Mouse (Mus musculus) small intestine, adult 2 months (tissue): ENCODE measurements at regions not wholly inside any gene's neighbourhood (a gene's known extent, or its start where the extent isn't known, plus 50 kb on each side); places are given as distances from the start of the nearest gene placed in this dataset.

ENCODE experiments used
- H3K27ac ChIP-seq: fragments of 200-500 bp; 2 replicates; pipeline ENCODE4 v1.5.1; 2012; ENCODE audit warnings: low read depth, low read length, control low read depth, inconsistent platforms; ENCODE audit not compliant: insufficient read depth
- H3K27me3 ChIP-seq: fragments of 200-500 bp; 2 replicates; pipeline ENCODE4 v1.6.1; 2012; ENCODE audit warnings: mild to moderate bottlenecking, moderate library complexity, low read length, inconsistent platforms; ENCODE audit not compliant: control insufficient read depth, insufficient read depth
- H3K36me3 ChIP-seq: fragments of 200-500 bp; 2 replicates; pipeline ENCODE4 v1.6.1; 2012; ENCODE audit warnings: mild to moderate bottlenecking, low read length, control low read depth, inconsistent platforms; ENCODE audit not compliant: control insufficient read depth, insufficient read depth
- H3K4me1 ChIP-seq: fragments of 200-500 bp; 2 replicates; pipeline ENCODE4 v1.6.1; 2012; ENCODE audit warnings: low read length, inconsistent platforms, mixed read lengths; ENCODE audit not compliant: control insufficient read depth, insufficient read depth, insufficient read length
- H3K4me3 ChIP-seq: fragments of 200-500 bp; 2 replicates; pipeline ENCODE4 v1.5.1; 2012; ENCODE audit warnings: low read depth, mild to moderate bottlenecking, control low read depth, inconsistent platforms, low read length, moderate library complexity
- CTCF ChIP-seq: fragments of 200-500 bp; IDR thresholded peaks from 2 replicates; pipeline ENCODE4 v1.5.1; 2012; ENCODE audit warnings: low read depth, mild to moderate bottlenecking, control low read depth, inconsistent platforms, low read length, moderate library complexity, mixed read lengths; ENCODE audit not compliant: insufficient replicate concordance, insufficient read length; ENCODE audit errors: extremely low read depth
- POLR2A ChIP-seq: fragments of 200-500 bp; IDR thresholded peaks from 2 replicates; pipeline ENCODE4 v1.6.1; 2012; ENCODE audit warnings: low read depth, mild to moderate bottlenecking, control low read depth, inconsistent platforms, low read length, moderate library complexity
- WGBS: fragments of 180-500 bp; shearing (Covaris S2); methylation state at CpG from one replicate; pipeline ENCODE4 v1.1.7; 2018; 5-methylcytosine and 5-hydroxymethylcytosine counted together

GRCm38 (mm10) chr12:110377306-110377705 is 69.6 kb upstream of the Ppp2r5c start:
- TF ChIP-seq POLR2A (no peak), CTCF (no peak)
- Histone ChIP-seq H3K27me3 (peaks cover 11% of the 10 kb centered on the region; the same call in 1 of the 2 replicates), H3K4me1 (no peaks in the 10 kb centered on the region), H3K36me3 (no peaks in the 10 kb centered on the region), H3K27ac (no peak overlapping the region), H3K4me3 (no peak overlapping the region)
- 58% methylated on average over 6 of the region's 6 CpGs for WGBS

GRCm38 (mm10) chr12:110377734-110378133 is 69.2 kb upstream of the Ppp2r5c start:
- no peaks in the 10 kb centered on the region for H3K36me3 ChIP-seq
- H3K27ac ChIP-seq: no peak overlapping the region
- H3K4me1 ChIP-seq: no peaks in the 10 kb centered on the region
- no peak for TF ChIP-seq POLR2A
- peak; percentile 43; the same call in 1 of the 2 replicates for TF ChIP-seq CTCF
- H3K27me3 ChIP-seq: peaks cover 11% of the 10 kb centered on the region; the same call in 1 of the 2 replicates
- 60% methylated on average over 10 of the region's 10 CpGs for WGBS
- no peak overlapping the region for H3K4me3 ChIP-seq

- H3K27me3 ChIP-seq: peaks cover 11% of the 10 kb centered on the region; the same call in 1 of the 2 replicates
- H3K4me1 ChIP-seq: no peaks in the 10 kb centered on the region
- no peak for TF ChIP-seq POLR2A
- TF ChIP-seq CTCF: no peak
- H3K27ac ChIP-seq: no peak overlapping the region
- 70% methylated on average over 5 of the region's 5 CpGs for WGBS
- no peaks in the 10 kb centered on the region for H3K36me3 ChIP-seq
- no peak overlapping the region for H3K4me3 ChIP-seq
These were observed 68.6 kb upstream of the Ppp2r5c start for GRCm38 (mm10) chr12:110378302-110378701.

GRCm38 (mm10) chr12:110379721-110380120 is 67.2 kb upstream of the Ppp2r5c start:
- H3K27me3 ChIP-seq: 0 out of 2 replicates have a peak, but pooled peaks cover 4% of the 10 kb centered on the region
- H3K4me1 ChIP-seq: no peaks in the 10 kb centered on the region
- 65% methylated on average over 12 of the region's 12 CpGs for WGBS
- no peaks in the 10 kb centered on the region for H3K36me3 ChIP-seq
- H3K4me3 ChIP-seq: no peak overlapping the region
- no peak overlapping the region for H3K27ac ChIP-seq
- TF ChIP-seq CTCF: no peak

GRCm38 (mm10) chr12:110380831-110381750 is 65.8 kb upstream of the Ppp2r5c start:
- no peak overlapping the region for H3K4me3 ChIP-seq
- H3K4me1 ChIP-seq: no peaks in the 10 kb centered on the region
- H3K27ac ChIP-seq: no peak overlapping the region
- WGBS: 45% methylated on average over 25 of the region's 25 CpGs
- H3K36me3 ChIP-seq: no peaks in the 10 kb centered on the region
- TF ChIP-seq POLR2A (no peak), CTCF (no peak)
- no peaks in the 10 kb centered on the region for H3K27me3 ChIP-seq

GRCm38 (mm10) chr12:110385031-110385430 is 61.9 kb upstream of the Ppp2r5c start:
- no peak for TF ChIP-seq CTCF
- no peaks in the 10 kb centered on the region for H3K36me3 ChIP-seq
- H3K27ac ChIP-seq: no peak overlapping the region
- H3K4me1 ChIP-seq: no peaks in the 10 kb centered on the region
- no peak overlapping the region for H3K4me3 ChIP-seq
- 86% methylated on average over 20 of the region's 20 CpGs for WGBS
- H3K27me3 ChIP-seq: no peaks in the 10 kb centered on the region

- Histone ChIP-seq H3K4me1 (no peaks in the 10 kb centered on the region), H3K4me3 (no peak overlapping the region), H3K27ac (no peak overlapping the region), H3K27me3 (no peaks in the 10 kb centered on the region), H3K36me3 (no peaks in the 10 kb centered on the region)
- no peak for TF ChIP-seq POLR2A
- no peak for TF ChIP-seq CTCF
- WGBS: 85% methylated on average over 20 of the region's 20 CpGs
These were observed 60.9 kb upstream of the Ppp2r5c start for GRCm38 (mm10) chr12:110385801-110386599.
